Mouse (Mus musculus) lung, embryonic 14.5 days (tissue): ENCODE measurements around the gene Fam205c. TPM values are rescaled to one million over a fixed set of nuclear protein-coding genes. Genes with fewer than 3 reads are reported as not detected.

ENCODE experiments used
- ATAC-seq: fragments of 200-750 bp; cut with Nextera tagmentation; 2 replicates; pipeline ENCODE4 v1.8.0; 2017; ENCODE audit warnings: mild to moderate bottlenecking, moderate TSS enrichment, moderate library complexity; ENCODE audit not compliant: insufficient read depth
- DNase-seq: peaks from one replicate; pipeline ENCODE4 v3.0.0-alpha.2; 2015
- H3K27ac ChIP-seq: fragments of 300-500 bp; sonication (generic); 2 replicates; pipeline ENCODE4 v1.5.1; 2014; ENCODE audit warnings: low read depth, mild to moderate bottlenecking, moderate library complexity
- H3K27me3 ChIP-seq: fragments of 300-500 bp; sonication (generic); 2 replicates; pipeline ENCODE4 v1.6.1; 2014; ENCODE audit warnings: low read length, control low read depth; ENCODE audit not compliant: insufficient read depth
- H3K36me3 ChIP-seq: fragments of 300-500 bp; sonication (generic); 2 replicates; pipeline ENCODE4 v1.6.1; 2014; ENCODE audit warnings: control low read depth; ENCODE audit not compliant: insufficient read depth
- H3K4me1 ChIP-seq: fragments of 300-500 bp; sonication (generic); 2 replicates; pipeline ENCODE4 v1.6.1; 2014; ENCODE audit warnings: antibody characterized with exemption, control low read depth; ENCODE audit not compliant: insufficient read depth
- H3K4me2 ChIP-seq: fragments of 300-500 bp; sonication (generic); 2 replicates; pipeline ENCODE4 v1.6.1; 2014; ENCODE audit warnings: mild to moderate bottlenecking
- H3K4me3 ChIP-seq: fragments of 300-500 bp; sonication (generic); 2 replicates; pipeline ENCODE4 v1.5.1; 2014; ENCODE audit warnings: low read depth, low read length
- H3K9ac ChIP-seq: fragments of 300-500 bp; sonication (generic); 2 replicates; pipeline ENCODE4 v1.6.1; 2014
- H3K9me3 ChIP-seq: fragments of 300-500 bp; sonication (generic); 2 replicates; pipeline ENCODE4 v1.6.1; 2016; ENCODE audit warnings: low read depth, low read length, control low read depth
- CTCF ChIP-seq: IDR thresholded peaks from 2 replicates; pipeline ENCODE4 v1.5.1; 2016; ENCODE audit warnings: antibody characterized with exemption, low read depth
- WGBS: fragments of 180-500 bp; shearing (Covaris S2); extraction: QIAGEN DNeasy Blood & Tissue Kit; methylation state at CpG from one replicate; pipeline ENCODE4 v1.1.7; 2014; 5-methylcytosine and 5-hydroxymethylcytosine counted together
- polyA plus RNA-seq: library from polyadenylated mRNA; unstranded; fragments of >200 nt; fragmentation: Nextera tagmentation; extraction: Ambion mirVana; gene quantifications from 2 replicates; pipeline ENCODE4 v1.2.1, GENCODE M21; 2014

The Fam205c gene
- 0.25 and 0.42 TPM in 2 replicates for polyA plus RNA-seq

GRCm38 (mm10) chr4:42874134-42874533 is at the start of gene Fam205c:
Gene Fam205c (minus strand): TSS chr4:42874234.
- no peak for DNase-seq
- Histone ChIP-seq H3K27ac (no peak within 1 kb of the TSS), H3K4me1 (no peaks in the 10 kb centered on the region), H3K9ac (no peak within 1 kb of the TSS), H3K27me3 (no peaks in the 10 kb centered on the region), H3K4me3 (no peak within 1 kb of the TSS), H3K4me2 (no peak within 1 kb of the TSS), H3K36me3 (no peaks in the 10 kb centered on the region), H3K9me3 (no peaks in the 10 kb centered on the region)
- WGBS, result 78% methylated on average over 7 of the region's 7 CpGs
- no peak for ATAC-seq
- TF ChIP-seq CTCF, result no peak

- Histone ChIP-seq H3K4me1 (no peaks in the 10 kb centered on the region), H3K36me3 (no peaks in the 10 kb centered on the region), H3K4me3 (no peak overlapping the region), H3K9ac (no peak overlapping the region), H3K9me3 (no peaks in the 10 kb centered on the region), H3K4me2 (no peak overlapping the region), H3K27ac (no peak overlapping the region), H3K27me3 (peaks cover 16% of the 10 kb centered on the region)
- ATAC-seq, result no peak
- DNase-seq, result no peak
- WGBS, result 78% methylated on average over 8 of the region's 8 CpGs
- TF ChIP-seq CTCF, result no peak
These were observed 48.4 kb upstream of the Fam205c start for GRCm38 (mm10) chr4:42922461-42922860.

- no peak overlapping the region for H3K27ac ChIP-seq
- peaks cover 20% of the 10 kb centered on the region for H3K27me3 ChIP-seq
- H3K4me2 ChIP-seq, result no peak overlapping the region
- ATAC-seq (no peak), DNase-seq (no peak)
- no peak for TF ChIP-seq CTCF
- H3K9ac ChIP-seq, result no peak overlapping the region
- H3K36me3 ChIP-seq, result no peaks in the 10 kb centered on the region
- H3K9me3 ChIP-seq, result no peaks in the 10 kb centered on the region
- no peaks in the 10 kb centered on the region for H3K4me1 ChIP-seq
- no peak overlapping the region for H3K4me3 ChIP-seq
- WGBS, result 63% methylated on average over 6 of the region's 6 CpGs
These were observed 48.0 kb upstream of the Fam205c start for GRCm38 (mm10) chr4:42922056-42922455.

GRCm38 (mm10) chr4:42921536-42921935 is 47.5 kb upstream of the Fam205c start:
- H3K4me3 ChIP-seq, result no peak overlapping the region
- TF ChIP-seq CTCF, result no peak
- DNase-seq (no peak), ATAC-seq (no peak)
- peaks cover 23% of the 10 kb centered on the region for H3K27me3 ChIP-seq
- H3K9ac ChIP-seq, result no peak overlapping the region
- H3K27ac ChIP-seq, result no peak overlapping the region
- no peaks in the 10 kb centered on the region for H3K9me3 ChIP-seq
- H3K36me3 ChIP-seq, result no peaks in the 10 kb centered on the region
- no peak overlapping the region for H3K4me2 ChIP-seq
- 62% methylated on average over 2 of the region's 2 CpGs for WGBS
- H3K4me1 ChIP-seq, result no peaks in the 10 kb centered on the region

- no peak for TF ChIP-seq CTCF
- Histone ChIP-seq H3K4me3 (no peak overlapping the region), H3K27me3 (peaks cover 30% of the 10 kb centered on the region), H3K9me3 (no peaks in the 10 kb centered on the region), H3K27ac (no peak overlapping the region), H3K4me1 (no peaks in the 10 kb centered on the region), H3K9ac (no peak overlapping the region), H3K4me2 (no peak overlapping the region), H3K36me3 (no peaks in the 10 kb centered on the region)
- 45% methylated on average over 9 of the region's 9 CpGs for WGBS
- ATAC-seq, result no peak
- DNase-seq, result peak; percentile 5
These were observed 46.7 kb upstream of the Fam205c start for GRCm38 (mm10) chr4:42920726-42921125.

- Histone ChIP-seq H3K27ac (no peak overlapping the region), H3K4me1 (no peaks in the 10 kb centered on the region), H3K4me2 (peak overlapping the region; percentile 89), H3K27me3 (peaks cover 46% of the 10 kb centered on the region), H3K4me3 (peak overlapping the region; percentile 53), H3K9ac (peak overlapping the region; percentile 62), H3K9me3 (no peaks in the 10 kb centered on the region), H3K36me3 (no peaks in the 10 kb centered on the region)
- 4% methylated on average over 12 of the region's 26 CpGs for WGBS
- ATAC-seq (peak; percentile 69), DNase-seq (no peak)
- no peak for TF ChIP-seq CTCF
These were observed 43.4 kb upstream of the Fam205c start for GRCm38 (mm10) chr4:42917402-42917774.

- peaks cover 46% of the 10 kb centered on the region for H3K27me3 ChIP-seq
- TF ChIP-seq CTCF, result no peak
- H3K4me2 ChIP-seq, result peak within 1 kb of the TSS; percentile 89
- H3K9me3 ChIP-seq, result no peaks in the 10 kb centered on the region
- ATAC-seq (peak; percentile 87), DNase-seq (peak; percentile 77)
- peak within 1 kb of the TSS; percentile 53 for H3K4me3 ChIP-seq
- under 1% methylated on average over 42 of the region's 90 CpGs for WGBS
- no peaks in the 10 kb centered on the region for H3K36me3 ChIP-seq
- H3K9ac ChIP-seq, result peak within 1 kb of the TSS; percentile 62
- no peaks in the 10 kb centered on the region for H3K4me1 ChIP-seq
- no peak within 1 kb of the TSS for H3K27ac ChIP-seq
These were observed 42.8 kb upstream of the Fam205c start, which contains the start of gene Phf24 for GRCm38 (mm10) chr4:42916617-42917401. Gene Phf24 (plus strand): TSS chr4:42916660.
